Mouse (Mus musculus) erythroblast, adult 5-6 weeks (primary cell): ENCODE data around the gene Cd200r2. TPM values are rescaled to one million over a fixed set of nuclear protein-coding genes. Genes with fewer than 3 reads are reported as not detected.
"Not testable (repeated sequence)": the region's sequence is repeated elsewhere in the genome, so short reads cannot be mapped to it uniquely, and the experiment has no call there.

Experiments
- ATAC-seq: replicated peaks from 2 replicates; pipeline ENCODE4 v1.8.0; 2016; ENCODE audit warnings: moderate number of reproducible peaks, mild to moderate bottlenecking, moderate TSS enrichment, inconsistent platforms; ENCODE audit not compliant: poor library complexity, low FRiP score, severe bottlenecking
- total RNA-seq, 2 experiments: library from RNA; stranded (forward) in 1 of 2; stranded (reverse) in 1 of 2; fragments of 150-400 nt in 1 of 2; fragments of 200-764, 138-1000 nt in 1 of 2; gene quantifications; 2 replicates each; pipeline versions ENCODE4 v1.2.3 to v1.2.4; 2015 to 2017; ENCODE audit warnings: low replicate concordance in 2 of 2

Gene Cd200r2
- total RNA-seq (2015; ENCODE audit: low replicate concordance) (not detected in 2 replicates), total RNA-seq (2017; ENCODE audit: low replicate concordance) (1.1 TPM in 1 of 2 replicates, not detected in the other)

GRCm38 (mm10) chr16:44866797-44867196 is at the start of gene Cd200r2:
Gene Cd200r2 (plus strand): TSS chr16:44867097.
- no peak for ATAC-seq

GRCm38 (mm10) chr16:44818010-44818409 is 48.9 kb upstream of the Cd200r2 start:
- no peak for ATAC-seq

- ATAC-seq = no peak
Observed at GRCm38 (mm10) chr16:44820545-44820944, 46.4 kb upstream of the Cd200r2 start.

- ATAC-seq = no peak
Observed at GRCm38 (mm10) chr16:44832286-44832685, 34.6 kb upstream of the Cd200r2 start.

GRCm38 (mm10) chr16:44833189-44833588 is 33.7 kb upstream of the Cd200r2 start:
- ATAC-seq = not testable (repeated sequence)

- ATAC-seq = no peak
Observed at GRCm38 (mm10) chr16:44875178-44875577, 8.3 kb downstream of the Cd200r2 start.

GRCm38 (mm10) chr16:44876625-44877024 is 9.7 kb downstream of the Cd200r2 start:
- ATAC-seq = no peak

- ATAC-seq = no peak
Observed at GRCm38 (mm10) chr16:44877595-44877994, 10.7 kb downstream of the Cd200r2 start.

GRCm38 (mm10) chr16:44890814-44891213 is 23.9 kb downstream of the Cd200r2 start:
- no peak for ATAC-seq

GRCm38 (mm10) chr16:44932016-44932415 is 65.1 kb downstream of the Cd200r2 start:
- no peak for ATAC-seq

GRCm38 (mm10) chr16:44943468-44943867 is 76.6 kb downstream of the Cd200r2 start, which contains the start of gene Cd200r3:
Gene Cd200r3 (plus strand): TSS chr16:44943678.
- no peak for ATAC-seq

- no peak for ATAC-seq
Observed at GRCm38 (mm10) chr16:44951360-44952114, 84.6 kb downstream of the Cd200r2 start.

GRCm38 (mm10) chr16:44962296-44962695 is 95.4 kb downstream of the Cd200r2 start:
- ATAC-seq = no peak

GRCm38 (mm10) chr16:44962777-44963176 is 95.9 kb downstream of the Cd200r2 start:
- ATAC-seq = no peak

GRCm38 (mm10) chr16:44964526-44965374 is 97.9 kb downstream of the Cd200r2 start:
- no peak for ATAC-seq

GRCm38 (mm10) chr16:44965428-44965827 is 98.5 kb downstream of the Cd200r2 start:
- no peak for ATAC-seq

Other genes with a start within 250 kb of the Cd200r2 start
- gene Nepro, start 142.8 kb upstream of the Cd200r2 start, total RNA-seq (2015; ENCODE audit: low replicate concordance) = 0.96 and 1.7 TPM in 2 replicates
- gene Nepro, start 142.8 kb upstream of the Cd200r2 start, total RNA-seq (2017; ENCODE audit: low replicate concordance) = 2.4 and 4.6 TPM in 2 replicates
- 1.7 and 5.6 TPM in 2 replicates for gene Gtpbp8, start 120.7 kb upstream of the Cd200r2 start, total RNA-seq (2015; ENCODE audit: low replicate concordance)
- 0.98 and 3.5 TPM in 2 replicates for gene Gtpbp8, start 120.7 kb upstream of the Cd200r2 start, total RNA-seq (2017; ENCODE audit: low replicate concordance)
- gene Cd200r1, start 101.4 kb upstream of the Cd200r2 start, total RNA-seq (2015; ENCODE audit: low replicate concordance) = 4.8 and 8.2 TPM in 2 replicates
- 1.5 and 4.5 TPM in 2 replicates for gene Cd200r1, start 101.4 kb upstream of the Cd200r2 start, total RNA-seq (2017; ENCODE audit: low replicate concordance)
- not detected in 2 replicates for gene Cd200r4, start 55.4 kb upstream of the Cd200r2 start, total RNA-seq (2015; ENCODE audit: low replicate concordance)
- 0.28 and 1.3 TPM in 2 replicates for gene Cd200r4, start 55.4 kb upstream of the Cd200r2 start, total RNA-seq (2017; ENCODE audit: low replicate concordance)
- 1.0 and 32.7 TPM in 2 replicates for gene Cd200r3, start 76.6 kb downstream of the Cd200r2 start, total RNA-seq (2015; ENCODE audit: low replicate concordance)
- 5.2 and 10.1 TPM in 2 replicates for gene Cd200r3, start 76.6 kb downstream of the Cd200r2 start, total RNA-seq (2017; ENCODE audit: low replicate concordance)
- gene Ccdc80, start 226.3 kb downstream of the Cd200r2 start, total RNA-seq (2015; ENCODE audit: low replicate concordance) = 1.3 TPM in 1 of 2 replicates, not detected in the other
- not detected in 2 replicates for gene Ccdc80, start 226.3 kb downstream of the Cd200r2 start, total RNA-seq (2017; ENCODE audit: low replicate concordance)